Mouse (Mus musculus): ENCODE measurements around the gene Ap1s1.

Ap1s1 gene

GRCm38 (mm10) chr5:137045402-137046323 lies at the start of gene Ap1s1:
TSS of gene Ap1s1 (minus strand) at chr5:137046135.
- DNase-seq (ENCODE audit: low spot score in 2 of 2) = peak; percentile 98 to 99

GRCm38 (mm10) chr5:137095135-137095534 lies 49.2 kb upstream of the Ap1s1 start:
- DNase-seq (ENCODE audit: low spot score in 2 of 2) = no peak

GRCm38 (mm10) chr5:137093720-137094119 lies 47.8 kb upstream of the Ap1s1 start:
- DNase-seq (ENCODE audit: low spot score in 2 of 2) = no peak

- DNase-seq (ENCODE audit: low spot score in 2 of 2) = no peak
Observed at GRCm38 (mm10) chr5:137091560-137091959, 45.6 kb upstream of the Ap1s1 start.

- no peak for DNase-seq (ENCODE audit: low spot score in 2 of 2)
Observed at GRCm38 (mm10) chr5:137090870-137091269, 44.9 kb upstream of the Ap1s1 start.

- no peak for DNase-seq (ENCODE audit: low spot score in 2 of 2)
Observed at GRCm38 (mm10) chr5:137087410-137087809, 41.5 kb upstream of the Ap1s1 start.

GRCm38 (mm10) chr5:137085731-137086130 lies 39.8 kb upstream of the Ap1s1 start:
- no peak for DNase-seq (ENCODE audit: low spot score in 2 of 2)

GRCm38 (mm10) chr5:137085021-137085420 lies 39.1 kb upstream of the Ap1s1 start:
- DNase-seq (ENCODE audit: low spot score in 2 of 2) = no peak

GRCm38 (mm10) chr5:137083051-137083450 lies 37.1 kb upstream of the Ap1s1 start:
- no peak for DNase-seq (ENCODE audit: low spot score in 2 of 2)

- no peak for DNase-seq (ENCODE audit: low spot score in 2 of 2)
Observed at GRCm38 (mm10) chr5:137079849-137080248, 33.9 kb upstream of the Ap1s1 start.

GRCm38 (mm10) chr5:137078616-137079015 lies 32.7 kb upstream of the Ap1s1 start:
- DNase-seq (ENCODE audit: low spot score in 2 of 2) = no peak

- DNase-seq (ENCODE audit: low spot score in 2 of 2) = no peak
Observed at GRCm38 (mm10) chr5:137078041-137078440, 32.1 kb upstream of the Ap1s1 start.

- no peak for DNase-seq (ENCODE audit: low spot score in 2 of 2)
Observed at GRCm38 (mm10) chr5:137077187-137077586, 31.3 kb upstream of the Ap1s1 start.

- DNase-seq (ENCODE audit: low spot score in 2 of 2) = no peak
Observed at GRCm38 (mm10) chr5:137076191-137076930, 30.4 kb upstream of the Ap1s1 start.

- no peak for DNase-seq (ENCODE audit: low spot score in 2 of 2)
Observed at GRCm38 (mm10) chr5:137075726-137076125, 29.8 kb upstream of the Ap1s1 start.

GRCm38 (mm10) chr5:137074191-137074651 lies 28.3 kb upstream of the Ap1s1 start:
- DNase-seq (ENCODE audit: low spot score in 2 of 2) = no peak

- no peak for DNase-seq (ENCODE audit: low spot score in 2 of 2)
Observed at GRCm38 (mm10) chr5:137073141-137073540, 27.2 kb upstream of the Ap1s1 start.

GRCm38 (mm10) chr5:137072079-137072960 lies 26.4 kb upstream of the Ap1s1 start, which contains the start of gene Serpine1:
TSS of gene Serpine1 (minus strand) at chr5:137072268.
- peak; percentile 43 to 56 for DNase-seq (ENCODE audit: low spot score in 2 of 2)

GRCm38 (mm10) chr5:137070881-137071605 lies 25.1 kb upstream of the Ap1s1 start:
- DNase-seq (ENCODE audit: low spot score in 2 of 2) = no peak

GRCm38 (mm10) chr5:137068711-137069110 lies 22.8 kb upstream of the Ap1s1 start:
- no peak for DNase-seq (ENCODE audit: low spot score in 2 of 2)

- no peak for DNase-seq (ENCODE audit: low spot score in 2 of 2)
Observed at GRCm38 (mm10) chr5:137065923-137066322, 20.0 kb upstream of the Ap1s1 start.

All from thymus, postnatal 10 days (tissue).